Mouse (Mus musculus): ENCODE data around the gene Mta3.

The Mta3 gene

DNA sequence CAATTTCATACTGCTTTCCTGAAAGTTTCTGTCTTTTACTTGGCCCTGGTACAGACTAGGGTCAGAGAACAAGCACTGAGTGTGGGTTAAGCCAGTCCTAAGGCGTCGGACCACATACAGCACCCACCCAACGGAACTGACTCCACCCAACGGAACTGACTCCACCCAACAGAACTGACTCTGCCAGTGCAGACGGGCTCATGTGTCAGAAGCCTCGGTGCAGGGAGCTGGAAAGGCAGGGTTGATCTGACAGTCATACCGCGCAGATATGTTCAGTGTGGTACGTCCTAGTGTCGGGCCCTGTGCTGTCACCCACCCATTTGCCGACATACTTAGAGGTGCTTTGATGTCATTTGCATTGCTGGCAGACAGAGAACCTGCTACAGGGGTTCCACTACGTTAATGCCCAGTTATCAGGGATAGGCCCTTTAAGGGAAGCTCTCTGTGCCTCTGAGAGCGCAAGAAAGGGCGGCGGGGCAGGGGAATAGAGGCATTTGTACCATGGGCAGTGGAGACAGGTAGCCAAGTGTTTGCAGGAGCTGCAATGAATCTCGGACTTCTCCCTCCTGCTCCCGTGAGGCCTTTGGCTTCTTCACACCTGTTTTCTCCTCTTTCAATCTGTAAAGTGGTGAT is 103.3 kb downstream of the Mta3 start:
- DNase-seq (ENCODE audit: low spot score in 2 of 2): no peak

DNA sequence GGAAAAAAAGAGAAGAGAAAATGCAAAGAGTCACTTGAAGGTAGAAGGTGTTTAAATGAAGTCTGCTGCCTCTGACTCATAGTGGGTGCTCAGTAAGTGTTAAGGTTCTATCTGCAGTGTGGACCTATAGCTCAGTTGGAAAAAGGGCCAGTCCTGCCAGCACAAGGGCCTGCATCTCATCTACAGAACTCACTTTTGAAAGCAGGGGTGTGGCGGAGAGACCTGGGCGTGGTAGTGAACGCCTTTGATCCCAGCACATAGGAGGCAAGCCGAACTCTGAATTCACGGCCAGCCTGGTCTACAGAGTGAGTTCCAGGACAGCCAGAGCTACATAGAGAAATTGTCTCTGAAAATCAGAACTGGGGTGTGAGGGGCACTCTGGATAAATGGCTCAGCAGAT is 104.3 kb downstream of the Mta3 start:
- no peak for DNase-seq (ENCODE audit: low spot score in 2 of 2)

DNA sequence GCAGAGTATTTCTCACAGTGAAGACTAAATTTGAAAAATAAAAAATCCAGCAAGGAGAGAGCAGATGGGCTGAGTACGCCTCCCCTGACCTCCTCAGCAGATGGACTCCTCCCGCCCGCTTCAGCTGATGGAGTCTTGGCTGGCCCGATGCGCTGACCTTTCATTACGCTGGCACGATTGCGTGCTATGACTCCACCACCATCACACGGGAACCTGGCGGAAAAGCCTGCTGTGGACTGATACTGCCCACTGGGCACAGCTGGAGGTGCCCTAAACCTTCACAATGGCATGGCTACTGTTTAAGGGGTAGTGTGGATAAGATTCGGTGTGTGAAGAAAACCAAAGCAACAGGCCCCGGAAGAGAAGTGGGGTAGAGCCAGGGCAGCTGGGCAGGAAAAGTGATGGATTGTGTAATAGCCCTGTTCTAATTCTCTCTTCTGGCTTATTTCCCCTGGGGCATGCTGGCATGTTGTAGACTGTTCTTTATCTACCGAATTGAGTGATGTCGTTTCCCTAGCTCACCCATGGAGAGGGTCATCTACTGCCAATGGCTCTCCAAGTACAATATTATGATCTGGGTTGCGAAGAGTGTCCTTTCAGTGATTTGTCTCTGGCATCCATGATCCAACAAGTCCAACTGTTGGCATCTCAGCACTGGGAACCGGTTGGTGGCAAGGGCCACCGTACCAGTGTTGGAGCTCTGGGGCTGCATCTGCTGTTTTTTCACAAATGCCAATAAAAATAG is 106.4 kb downstream of the Mta3 start:
- no peak for DNase-seq (ENCODE audit: low spot score in 2 of 2)

DNA sequence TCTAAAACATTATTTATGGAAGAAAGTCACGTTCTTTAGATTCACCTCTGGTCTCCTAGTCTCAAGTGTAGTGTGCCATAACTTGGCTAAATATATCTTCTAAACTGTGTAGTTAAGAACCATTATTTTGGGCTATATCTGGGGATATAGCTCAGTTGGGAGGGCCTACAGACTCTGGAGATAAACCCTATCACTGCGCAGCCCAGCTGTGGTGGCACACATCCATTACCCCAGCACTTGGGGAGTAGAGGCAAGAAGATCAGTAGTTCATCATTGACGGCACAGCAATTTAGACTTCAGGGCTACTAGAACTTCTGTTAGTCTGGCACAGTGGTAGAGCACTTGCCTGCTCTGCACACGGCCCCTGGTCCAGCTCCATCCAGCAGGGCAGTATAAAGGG is 107.1 kb downstream of the Mta3 start:
- no peak for DNase-seq (ENCODE audit: low spot score in 2 of 2)

DNA sequence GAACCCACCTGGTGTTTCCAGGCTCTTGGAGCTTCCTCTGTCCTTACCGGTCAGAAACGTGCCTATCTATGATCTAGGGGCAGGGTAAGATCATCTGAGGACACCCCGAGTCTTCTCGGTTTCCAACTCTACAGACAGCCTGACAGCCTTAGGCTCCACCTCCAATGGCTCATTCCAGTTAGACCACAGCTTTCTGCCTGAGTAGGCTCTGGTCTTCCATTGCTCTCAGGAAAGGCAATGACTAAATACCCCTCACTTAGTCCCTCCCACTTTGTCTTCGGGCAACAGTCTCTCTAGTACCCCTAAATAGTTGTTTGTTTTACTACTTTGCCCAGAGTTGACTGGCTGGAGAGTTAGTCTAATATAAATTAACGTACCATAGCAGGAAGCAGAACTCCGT is 111.0 kb downstream of the Mta3 start:
- DNase-seq (ENCODE audit: low spot score in 2 of 2): no peak

DNA sequence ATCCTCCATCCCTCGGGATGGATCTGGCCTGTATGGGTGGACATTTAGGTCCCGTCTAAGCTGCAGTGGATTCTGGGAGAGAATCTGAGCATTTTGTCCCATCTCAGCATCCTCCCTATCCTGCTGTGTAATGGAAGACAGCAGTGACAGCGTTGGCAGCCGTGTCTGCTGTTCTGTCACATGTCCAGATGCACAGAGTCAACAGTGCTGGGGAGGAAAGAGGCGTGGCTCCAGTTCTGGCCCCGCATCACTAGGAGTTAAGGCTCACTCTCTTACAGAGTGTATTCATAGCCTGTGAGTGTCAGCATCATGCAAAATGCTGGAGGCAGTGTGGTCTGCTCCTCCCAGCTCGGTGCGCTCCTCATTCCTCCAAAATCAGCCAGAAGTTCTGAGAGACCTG is 113.5 kb downstream of the Mta3 start:
- DNase-seq (ENCODE audit: low spot score in 2 of 2): no peak

DNA sequence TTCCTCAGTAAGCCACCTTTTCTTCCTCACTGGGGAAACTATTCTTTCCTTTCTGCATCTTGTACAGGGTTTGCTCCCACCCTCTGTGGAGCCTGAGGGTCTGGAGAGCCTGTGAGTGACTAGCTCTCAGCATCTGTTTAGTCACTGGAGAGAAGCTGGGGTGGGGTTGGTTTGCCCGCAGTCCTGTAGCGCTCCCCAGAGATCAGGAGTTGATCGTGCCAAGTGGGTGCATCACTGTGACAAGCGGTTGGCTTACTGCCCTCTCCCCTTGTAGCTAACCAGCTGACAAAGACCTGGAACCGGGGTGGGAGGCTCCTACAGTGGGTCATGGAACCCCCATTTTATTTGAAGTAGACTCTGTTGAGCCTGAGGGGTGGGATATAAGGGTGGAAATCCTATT is 114.7 kb downstream of the Mta3 start:
- no peak for DNase-seq (ENCODE audit: low spot score in 2 of 2)

DNA sequence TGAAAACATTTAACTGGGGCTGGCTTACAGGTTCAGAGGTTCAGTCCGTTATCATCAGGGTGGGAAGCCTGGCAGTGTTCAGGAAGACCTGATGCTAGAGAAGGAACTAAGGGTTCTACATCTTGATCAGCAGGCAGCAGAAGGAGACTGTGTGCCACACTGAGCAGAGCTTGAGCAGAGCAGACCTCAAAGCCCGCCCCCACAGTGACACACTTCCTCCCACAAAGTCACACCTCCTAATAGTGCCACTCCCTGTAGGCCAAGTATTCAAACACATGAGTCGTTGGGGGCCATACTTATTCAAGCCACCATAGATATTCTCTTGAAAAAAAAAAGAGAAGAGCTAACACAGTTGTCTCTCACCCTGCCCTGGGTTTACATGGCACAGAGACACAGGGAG is 115.9 kb downstream of the Mta3 start:
- DNase-seq (ENCODE audit: low spot score in 2 of 2): peak; percentile 56 to 58

DNA sequence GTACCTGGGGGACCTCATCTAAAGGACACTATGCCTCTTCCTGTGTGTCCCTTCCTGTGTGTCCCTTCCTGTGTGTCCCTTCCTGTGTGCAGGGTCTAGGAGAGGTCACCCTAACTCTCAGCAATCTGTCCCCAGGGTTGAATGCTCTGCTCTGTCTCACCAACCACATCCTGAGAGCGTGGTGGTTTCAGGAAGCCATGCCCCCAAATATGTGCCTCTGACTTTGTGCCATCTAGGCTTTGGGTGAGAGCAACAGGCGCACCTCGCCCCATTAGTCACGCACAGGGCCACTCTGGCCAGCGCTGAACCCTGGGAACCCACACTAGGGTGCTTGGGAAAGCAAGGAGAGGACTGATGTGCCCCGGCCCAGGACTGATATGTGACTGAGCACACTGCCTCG is 117.9 kb downstream of the Mta3 start:
- peak; percentile 56 to 67 for DNase-seq (ENCODE audit: low spot score in 2 of 2)

DNA sequence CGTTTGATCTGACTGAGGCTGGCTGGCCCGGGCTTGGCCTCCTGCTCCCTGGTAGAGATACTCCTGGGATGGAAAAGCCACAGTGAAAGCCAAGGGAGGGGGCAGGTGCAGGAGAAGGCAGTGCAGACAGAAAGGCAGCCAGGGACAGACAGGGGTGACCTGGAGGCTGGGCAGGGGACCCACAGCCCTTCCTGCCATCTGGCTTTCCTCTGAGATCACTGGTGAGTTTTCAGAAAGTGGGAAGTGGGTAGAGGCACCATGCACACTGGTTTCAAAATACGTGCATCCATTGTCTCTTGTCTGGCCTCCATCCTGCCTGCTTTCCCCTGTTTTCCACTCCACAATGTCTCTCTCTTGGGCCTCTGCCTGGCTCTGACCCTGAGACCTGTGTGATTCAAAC is 123.4 kb downstream of the Mta3 start:
- DNase-seq (ENCODE audit: low spot score in 2 of 2): no peak

DNA sequence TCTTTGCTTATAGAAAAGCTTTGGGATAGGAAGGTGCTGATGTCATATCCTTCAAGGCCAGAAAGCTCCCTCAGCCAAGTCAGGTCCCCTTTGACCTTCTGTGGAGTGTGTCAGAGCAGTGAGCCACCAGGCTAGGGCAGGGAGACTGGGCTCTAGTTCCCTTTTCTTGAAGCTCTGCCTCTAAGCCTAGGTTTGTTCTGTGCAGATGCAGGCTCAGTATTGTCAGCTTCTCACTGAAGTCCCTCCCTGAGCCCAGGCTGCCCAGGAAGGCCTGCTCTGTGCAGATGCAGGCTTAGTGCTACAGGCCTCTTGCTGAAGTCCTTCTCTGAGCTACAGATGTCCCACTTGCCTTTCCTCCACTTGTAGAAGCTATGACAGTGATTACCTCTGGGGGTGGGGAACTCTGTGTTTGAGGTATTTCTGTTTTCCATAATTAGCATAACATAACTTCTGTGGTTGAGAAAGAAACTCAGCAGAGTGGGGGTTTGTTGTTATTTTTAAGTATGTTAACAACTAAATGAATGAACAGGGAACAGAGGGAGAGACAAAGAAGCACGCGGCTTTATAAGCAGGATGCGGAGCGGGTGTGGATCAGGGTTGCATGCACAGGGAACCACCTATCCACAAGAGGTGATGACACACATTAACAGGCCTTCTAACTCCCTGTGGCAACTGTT is 124.8 kb downstream of the Mta3 start:
- DNase-seq (ENCODE audit: low spot score in 2 of 2): peak; percentile 23 to 72

DNA sequence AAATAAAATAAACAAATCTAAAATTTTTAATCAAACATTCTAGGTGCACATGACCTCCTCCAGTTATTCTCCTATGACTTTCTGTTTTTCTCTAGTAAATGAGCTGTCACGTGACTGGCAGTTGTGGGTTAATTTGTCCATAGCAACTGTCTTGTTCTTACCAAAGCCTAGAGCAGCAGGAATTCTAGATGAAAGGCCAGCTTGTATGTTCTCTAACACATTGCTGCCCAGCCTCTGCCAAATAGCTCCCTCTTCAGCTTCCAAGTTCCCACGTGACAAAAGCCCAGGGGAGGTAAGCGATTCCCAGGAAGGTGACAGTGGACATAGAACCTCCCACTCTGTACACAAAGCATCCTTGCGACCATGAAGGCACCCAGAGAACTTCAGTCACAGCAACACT is 128.2 kb downstream of the Mta3 start:
- DNase-seq (ENCODE audit: low spot score in 2 of 2): no peak

DNA sequence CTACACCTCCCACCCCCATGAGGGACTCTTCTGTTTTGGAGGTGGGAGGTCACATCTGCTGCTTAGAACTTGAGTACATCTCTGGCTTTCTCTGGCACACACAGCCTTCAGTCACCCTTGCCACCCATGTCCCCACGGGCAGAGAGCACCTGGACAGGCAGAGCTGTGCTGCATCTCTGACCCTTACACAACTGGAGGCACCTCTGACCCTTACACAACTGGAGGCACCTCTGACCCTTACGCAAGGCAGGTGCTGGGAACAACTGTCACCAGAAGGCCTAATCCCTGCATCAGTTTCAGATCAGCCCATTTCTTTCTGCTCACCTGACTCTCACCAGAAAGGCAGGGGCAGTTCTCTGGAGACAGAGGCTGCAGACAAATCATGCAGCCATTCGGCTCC is 130.1 kb downstream of the Mta3 start:
- DNase-seq (ENCODE audit: low spot score in 2 of 2): no peak

DNA sequence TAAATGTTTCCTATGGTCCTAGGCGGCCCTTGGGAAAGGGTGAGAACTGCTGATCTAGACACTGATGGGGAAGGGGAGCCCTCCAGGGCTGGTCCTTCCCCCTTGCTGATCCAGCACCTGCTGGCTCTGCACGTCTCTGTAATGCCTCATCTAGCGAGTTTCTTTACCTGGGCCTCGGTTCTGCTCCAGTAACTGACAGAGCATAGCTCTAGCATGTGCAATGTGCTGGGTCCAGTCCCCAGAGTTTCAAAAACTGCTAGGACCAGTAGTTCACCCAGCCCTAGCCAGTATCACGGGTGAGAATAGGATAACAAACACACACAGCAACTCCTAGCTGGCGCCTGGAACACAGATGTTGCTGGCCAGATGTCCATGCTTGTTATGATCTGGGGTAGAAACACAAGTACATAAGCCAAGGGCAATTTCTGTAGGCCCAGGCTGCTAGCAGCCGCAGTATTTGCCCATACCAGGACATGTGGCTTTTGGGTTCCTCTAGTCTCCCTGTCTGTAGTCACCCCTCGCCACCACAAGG is 131.8 kb downstream of the Mta3 start:
- DNase-seq (ENCODE audit: low spot score in 2 of 2): no peak

DNA sequence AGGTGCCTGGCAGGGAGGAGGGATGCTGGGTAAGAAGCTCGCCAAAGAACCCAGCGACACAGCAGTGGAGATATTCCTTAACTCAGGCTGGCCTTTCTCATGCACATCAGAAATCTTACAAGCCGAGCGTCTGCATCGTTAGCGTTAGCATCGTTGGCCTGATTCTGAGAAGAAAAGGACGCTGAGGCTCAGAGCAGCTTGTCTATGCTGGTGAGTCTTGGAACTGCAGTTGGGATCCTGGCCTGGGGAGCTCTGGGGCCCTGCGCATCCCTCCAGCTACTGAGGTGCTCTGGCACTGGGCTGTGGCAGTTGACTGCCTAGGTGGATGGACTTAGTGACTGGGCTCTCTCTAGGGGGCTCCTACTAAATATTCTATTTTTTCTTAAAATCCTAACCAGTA is 133.2 kb downstream of the Mta3 start:
- no peak for DNase-seq (ENCODE audit: low spot score in 2 of 2)

DNA sequence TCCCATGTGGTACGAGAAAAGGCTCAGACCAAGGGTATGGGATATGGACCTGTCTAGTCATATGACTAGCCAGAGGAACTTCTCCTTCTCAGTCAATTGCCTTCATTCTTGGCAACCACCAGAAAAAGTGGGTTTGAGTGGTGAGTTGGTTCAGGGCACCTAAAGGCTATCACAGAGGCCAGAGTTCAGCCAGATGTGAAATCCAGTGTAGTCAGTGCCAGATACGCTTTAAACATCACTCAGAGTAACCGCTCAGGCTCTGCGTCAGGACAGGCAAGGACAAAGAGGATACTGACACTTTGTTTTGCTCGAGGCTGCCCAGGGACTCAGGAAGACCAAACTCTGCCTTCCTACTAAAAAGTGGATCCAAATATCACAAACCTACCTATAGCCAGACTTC is 135.0 kb downstream of the Mta3 start:
- no peak for DNase-seq (ENCODE audit: low spot score in 2 of 2)

DNA sequence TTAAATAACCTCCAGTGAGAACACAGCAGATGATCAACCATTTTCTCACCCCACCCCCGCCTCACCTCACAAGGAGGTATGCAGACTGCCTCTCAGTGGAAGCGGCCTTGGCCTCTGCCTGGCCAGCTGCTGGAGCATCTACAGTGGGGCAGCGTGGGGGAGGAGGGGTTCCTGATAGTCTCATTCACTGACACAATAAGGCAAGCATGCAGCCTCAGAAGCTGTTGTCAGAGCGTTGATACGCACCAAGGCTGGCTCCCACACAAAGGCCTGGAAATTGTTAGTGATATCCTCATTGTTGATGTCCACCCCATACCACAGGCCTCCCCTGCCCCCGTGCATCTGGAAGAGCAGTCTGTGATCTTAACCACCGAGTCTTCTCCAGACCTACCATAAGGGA is 137.8 kb downstream of the Mta3 start:
- DNase-seq (ENCODE audit: low spot score in 2 of 2): no peak

DNA sequence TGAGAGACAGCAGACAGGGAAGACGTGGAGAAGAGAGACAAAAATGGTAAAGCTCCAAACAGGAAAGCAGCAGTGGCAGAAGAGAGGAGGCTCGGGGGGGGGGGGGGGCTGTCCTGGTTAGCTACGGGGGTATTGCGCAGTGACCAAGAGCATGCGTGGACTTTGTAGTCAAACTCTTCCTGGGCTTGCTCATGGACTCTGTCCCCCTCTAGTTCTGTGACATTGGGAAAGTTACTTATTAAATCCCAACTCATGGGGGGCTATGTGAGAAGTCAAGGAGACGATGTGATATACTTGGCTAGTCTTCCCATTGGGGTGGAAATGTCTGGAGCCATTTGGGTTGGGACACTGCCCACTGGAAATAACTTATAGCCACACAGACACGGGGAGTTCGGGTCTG is 139.6 kb downstream of the Mta3 start:
- DNase-seq (ENCODE audit: low spot score in 2 of 2): no peak

DNA sequence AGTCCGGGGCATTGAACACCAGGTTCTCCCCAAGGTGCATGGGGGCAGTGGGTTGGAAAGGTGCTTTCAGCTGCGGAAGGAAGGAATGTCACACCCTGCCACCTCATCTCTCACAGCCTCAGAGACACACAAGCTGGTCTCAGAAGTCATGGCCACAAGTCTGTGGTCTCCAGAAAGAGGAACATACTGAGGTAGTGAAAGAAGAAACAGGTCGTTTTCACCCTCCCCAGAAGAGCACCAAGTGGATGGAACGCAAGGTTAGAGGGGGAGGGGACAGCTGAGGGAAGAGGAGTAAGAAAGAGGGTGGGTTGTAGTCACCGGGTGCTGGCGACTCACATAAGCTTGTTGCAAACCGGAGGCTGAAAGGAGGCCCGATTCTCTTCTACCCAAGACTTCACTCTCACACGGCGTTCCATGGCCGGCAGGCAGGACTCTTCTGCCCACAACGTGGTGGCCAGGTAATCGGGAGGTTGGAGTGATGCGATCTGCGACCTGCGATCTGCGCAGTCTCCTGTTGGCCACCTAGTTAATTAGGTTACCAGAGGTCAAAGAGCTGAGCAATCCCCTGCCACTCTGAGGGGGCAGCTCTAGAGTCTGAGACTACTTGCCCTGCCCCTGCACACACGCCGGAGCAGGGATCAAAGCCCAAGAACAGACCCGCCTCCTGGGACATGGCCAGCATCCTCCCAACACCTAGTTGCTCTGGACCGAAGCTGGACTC is 140.5 kb downstream of the Mta3 start:
- peak; percentile 41 to 79 for DNase-seq (ENCODE audit: low spot score in 2 of 2)

DNA sequence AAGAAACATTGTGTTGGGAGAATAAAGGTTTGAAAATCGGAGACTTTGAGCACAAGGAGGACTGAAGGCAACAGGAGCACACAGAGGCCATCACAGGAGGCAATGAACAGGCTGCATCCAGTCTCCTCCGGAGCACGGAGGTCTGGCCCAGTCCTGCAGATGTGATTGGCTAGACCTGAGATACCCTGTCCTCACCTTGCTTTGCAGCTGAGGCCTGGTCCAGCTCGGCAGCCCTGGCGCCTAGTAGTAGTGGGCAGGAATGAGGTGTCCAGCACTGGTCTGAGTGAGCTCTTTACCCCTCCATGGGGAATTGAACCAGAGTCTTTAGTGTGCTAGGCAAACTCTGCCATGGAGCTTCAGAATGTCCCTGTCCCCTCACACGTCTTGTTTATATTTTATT is 141.1 kb downstream of the Mta3 start:
- DNase-seq (ENCODE audit: low spot score in 2 of 2): no peak

DNA sequence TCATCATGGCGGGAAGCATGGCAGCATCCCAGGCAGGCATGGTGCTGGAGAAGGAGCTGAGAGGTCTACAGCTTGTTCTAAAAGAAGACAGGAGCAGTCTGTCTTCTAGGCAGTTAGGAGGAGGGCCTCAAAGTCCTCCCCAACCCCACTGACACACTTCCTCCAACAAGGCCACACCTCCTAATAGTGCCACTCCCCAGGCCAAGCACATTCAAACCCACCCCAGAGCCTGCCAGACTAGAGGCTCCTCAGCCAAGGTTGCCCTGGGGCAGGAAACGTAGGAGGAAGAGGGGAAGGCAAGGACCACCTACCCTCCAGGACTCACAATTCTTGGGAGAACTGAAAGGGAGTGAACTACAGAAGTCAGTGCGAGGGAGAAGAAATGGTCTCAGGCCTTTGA is 141.9 kb downstream of the Mta3 start, which contains the start of gene Haao:
Gene Haao, minus strand, starts transcription at position 149 of the 400 bp plus-strand sequence.
- peak; percentile 66 to 76 for DNase-seq (ENCODE audit: low spot score in 2 of 2)

DNA sequence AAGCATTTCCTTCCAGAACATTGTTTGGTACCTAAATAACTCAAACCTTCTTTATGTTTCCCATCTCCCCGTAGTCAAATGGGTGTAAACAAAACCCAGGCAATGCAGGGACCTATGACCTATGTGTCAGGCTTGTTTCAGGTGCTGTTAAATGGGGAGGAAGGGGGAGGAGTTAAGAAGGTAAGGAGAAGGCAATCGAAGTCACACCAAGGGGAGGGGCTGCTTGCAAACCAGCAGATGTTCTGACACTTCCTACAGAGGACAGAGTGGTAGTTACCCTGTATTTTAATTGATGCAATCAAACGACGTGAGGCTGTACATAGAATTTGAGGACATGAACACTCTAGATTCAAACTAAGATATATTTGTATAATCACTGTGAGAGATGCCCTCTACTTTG is 142.5 kb downstream of the Mta3 start:
- DNase-seq (ENCODE audit: low spot score in 2 of 2): peak; percentile 36 to 46
